Mouse (Mus musculus) c-Kit-positive CD71-negative TER-119-negative erythroid progenitor cells, embryonic 14.5 days (primary cell): Measurements from ENCODE around the gene Atmin.

ENCODE experiments used
- DNase-seq: peaks from one replicate; pipeline ENCODE4 v3.0.0-alpha.2; 2013; ENCODE audit warnings: low read depth

The Atmin gene

DNA sequence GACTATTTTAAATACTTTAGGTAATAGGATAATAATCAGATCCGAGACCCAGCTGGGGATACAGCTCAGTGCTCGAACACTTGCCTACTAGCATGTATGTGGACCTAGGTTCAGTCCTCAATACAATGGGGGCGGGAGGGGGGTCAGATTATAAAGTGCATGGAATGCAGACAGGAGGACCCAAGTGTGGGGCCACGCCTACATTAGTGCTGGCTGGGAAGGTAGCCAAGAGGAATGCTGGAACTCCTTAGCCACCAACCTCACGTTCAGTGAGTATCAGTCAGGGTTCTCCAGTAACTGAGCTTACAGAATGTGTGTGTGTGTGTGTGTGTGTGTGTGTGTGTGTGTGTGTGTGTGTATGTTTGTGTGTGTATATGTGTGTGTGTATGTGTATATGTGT lies 8.2 kb downstream of the Atmin start:
- DNase-seq, result no peak

- DNase-seq, result no peak
Observed at GRCm38 (mm10) chr8:116951778-116952177, 8.6 kb downstream of the Atmin start.

DNA sequence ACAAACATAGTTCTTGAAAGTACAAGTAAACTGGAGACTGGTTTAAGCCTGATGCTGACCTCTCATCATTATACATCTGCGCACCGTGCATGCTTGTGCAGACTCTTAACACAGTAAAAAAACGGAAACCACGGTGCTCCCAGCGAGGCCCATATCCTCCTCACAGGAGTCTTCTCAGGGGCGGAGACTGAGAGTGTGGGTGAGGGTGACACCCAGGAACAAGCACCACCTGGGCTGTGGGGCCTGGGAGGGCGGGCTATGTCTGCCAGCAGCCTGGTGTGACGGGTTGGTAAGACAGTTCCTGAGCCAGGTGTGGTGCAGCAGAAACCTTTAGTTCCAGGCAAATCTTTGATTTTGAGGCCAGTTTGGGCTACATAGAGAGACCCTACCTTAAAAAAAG lies 9.2 kb downstream of the Atmin start:
- DNase-seq, result no peak

DNA sequence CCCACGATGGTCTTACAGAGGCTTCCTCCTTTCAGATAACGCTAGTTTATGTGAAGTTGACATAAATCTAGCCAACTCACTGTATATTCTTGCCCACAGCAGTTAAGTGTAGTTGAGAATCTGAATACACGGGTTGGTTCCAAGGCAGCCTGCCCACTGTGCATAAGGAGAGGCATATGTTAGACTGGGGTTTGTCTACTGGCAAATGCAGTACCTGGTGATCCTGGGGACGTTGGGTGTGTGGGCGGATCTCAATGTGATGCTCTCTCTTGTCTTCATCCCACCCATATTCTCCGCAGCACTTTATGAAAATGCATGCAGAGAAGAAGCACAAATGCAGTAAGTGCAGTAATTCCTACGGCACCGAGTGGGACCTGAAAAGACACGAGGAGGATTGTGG lies 11.2 kb downstream of the Atmin start:
- DNase-seq, result no peak

DNA sequence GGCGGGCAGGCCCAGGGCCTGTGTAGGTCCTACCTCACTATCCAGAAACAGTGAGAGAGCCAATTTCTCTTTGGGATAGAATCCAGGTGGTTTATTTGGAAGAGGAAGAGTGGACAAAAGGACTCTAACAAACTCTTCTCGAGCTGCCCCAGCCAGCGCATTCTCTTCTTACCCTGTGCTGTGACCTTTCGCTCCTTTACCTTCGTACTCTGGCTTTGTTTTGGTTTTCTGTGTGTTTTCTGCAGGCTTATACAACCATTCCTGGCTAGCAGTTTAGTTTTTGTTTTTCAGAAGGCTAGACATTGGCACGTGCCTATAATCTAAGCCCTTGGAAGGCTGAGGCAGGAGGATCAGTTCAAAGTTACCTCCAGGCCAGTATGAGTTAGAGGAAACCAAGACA lies 26.3 kb downstream of the Atmin start:
- no peak for DNase-seq

DNA sequence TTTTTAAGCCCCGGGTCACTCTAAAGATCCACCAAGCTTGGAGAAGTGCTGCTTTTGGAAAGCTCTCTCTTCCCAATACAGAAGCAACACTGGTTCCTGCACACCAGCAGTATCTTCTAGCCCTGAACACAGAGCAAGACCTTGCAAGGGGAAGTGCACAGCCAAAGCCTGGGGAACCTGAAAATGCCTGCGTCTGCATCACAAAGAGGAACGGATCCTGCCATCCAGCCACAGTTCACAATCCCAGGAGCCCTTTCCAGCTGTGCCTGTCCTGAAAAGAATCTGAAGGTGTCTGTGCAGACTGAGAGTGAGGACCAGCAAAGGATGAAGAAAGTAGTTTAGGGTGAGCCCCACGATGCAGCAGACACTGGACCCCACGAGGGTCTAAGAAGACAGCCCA lies 31.9 kb downstream of the Atmin start:
- no peak for DNase-seq

- DNase-seq, result no peak
Observed at GRCm38 (mm10) chr8:116975606-116976005, 32.4 kb downstream of the Atmin start.

- DNase-seq, result no peak
Observed at GRCm38 (mm10) chr8:116978052-116978451, 34.9 kb downstream of the Atmin start.

DNA sequence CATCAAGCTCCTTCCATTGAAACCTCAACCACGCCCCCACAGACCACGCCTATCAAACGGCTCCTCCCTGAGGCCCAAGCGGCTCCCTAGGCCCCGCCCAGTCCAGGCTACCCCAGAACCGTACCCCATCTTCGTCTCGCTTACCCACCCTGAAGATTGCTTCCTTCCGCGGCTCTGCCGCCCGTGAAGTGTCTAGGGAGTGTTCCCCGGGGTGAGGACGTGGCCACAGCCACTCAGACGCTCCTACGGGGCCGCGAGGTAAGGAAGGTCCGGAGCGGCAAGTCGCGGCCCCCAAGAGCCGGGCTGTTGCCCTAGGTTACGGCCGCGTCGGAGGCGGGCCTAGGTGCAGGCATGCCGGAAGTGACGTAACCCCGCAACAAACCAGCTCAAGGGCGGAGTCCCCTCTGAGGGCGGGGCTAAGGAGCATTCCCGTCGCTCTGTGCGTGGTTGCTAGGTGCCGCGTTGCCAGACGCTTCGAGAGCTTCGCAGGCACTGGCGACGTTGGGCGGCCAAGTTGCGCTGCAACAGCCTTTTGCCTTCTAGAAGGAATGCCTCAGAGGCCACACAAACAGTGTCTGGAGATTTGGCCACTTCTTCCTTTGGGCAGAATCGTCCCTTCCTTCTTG lies 35.6 kb downstream of the Atmin start, which contains the start of gene 1700030J22Rik:
TSS of gene 1700030J22Rik (minus strand) at position 329 of the 626 bp plus-strand sequence.
- peak; percentile 97 for DNase-seq

DNA sequence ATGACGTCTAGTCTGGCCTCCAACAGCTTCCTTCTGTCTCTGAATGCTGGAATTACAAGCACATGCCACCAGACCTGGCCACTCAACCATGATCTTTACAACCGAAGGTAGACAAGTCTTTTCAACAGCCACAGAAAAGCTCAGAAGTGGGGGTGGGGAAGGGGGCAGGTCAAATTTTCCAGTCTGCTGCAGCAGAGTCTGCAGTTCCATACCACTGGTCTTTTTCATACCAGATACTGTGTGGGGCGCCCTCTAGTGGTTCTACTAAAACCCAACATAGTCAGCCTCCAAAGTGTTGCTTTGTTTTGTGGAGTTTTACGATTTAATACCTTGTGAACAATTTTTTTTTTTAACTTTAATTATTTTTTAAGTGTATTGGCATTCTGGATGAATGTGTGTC lies 36.9 kb downstream of the Atmin start:
- peak; percentile 70 for DNase-seq

- DNase-seq, result no peak
Observed at GRCm38 (mm10) chr8:116989842-116990241, 46.6 kb downstream of the Atmin start.

DNA sequence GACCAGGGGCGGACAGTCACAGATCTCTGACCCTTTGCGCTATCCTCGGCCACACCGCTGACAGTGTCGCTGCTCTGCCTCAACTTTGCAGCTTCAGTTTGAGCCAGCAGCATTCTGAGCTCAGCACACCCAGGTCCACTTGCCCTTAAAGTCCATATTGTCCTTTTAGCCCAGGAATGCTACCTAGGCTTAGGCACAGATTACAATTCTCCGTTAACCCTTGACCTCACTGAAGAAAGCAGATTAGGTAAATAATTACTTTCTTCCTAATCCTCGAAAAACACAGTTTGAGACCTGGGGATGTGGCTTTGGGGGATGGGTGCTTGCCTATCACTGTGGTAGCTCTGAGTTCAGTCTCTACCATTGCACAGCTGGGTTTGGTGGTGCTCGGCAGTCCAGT lies 48.0 kb downstream of the Atmin start:
- no peak for DNase-seq

DNA sequence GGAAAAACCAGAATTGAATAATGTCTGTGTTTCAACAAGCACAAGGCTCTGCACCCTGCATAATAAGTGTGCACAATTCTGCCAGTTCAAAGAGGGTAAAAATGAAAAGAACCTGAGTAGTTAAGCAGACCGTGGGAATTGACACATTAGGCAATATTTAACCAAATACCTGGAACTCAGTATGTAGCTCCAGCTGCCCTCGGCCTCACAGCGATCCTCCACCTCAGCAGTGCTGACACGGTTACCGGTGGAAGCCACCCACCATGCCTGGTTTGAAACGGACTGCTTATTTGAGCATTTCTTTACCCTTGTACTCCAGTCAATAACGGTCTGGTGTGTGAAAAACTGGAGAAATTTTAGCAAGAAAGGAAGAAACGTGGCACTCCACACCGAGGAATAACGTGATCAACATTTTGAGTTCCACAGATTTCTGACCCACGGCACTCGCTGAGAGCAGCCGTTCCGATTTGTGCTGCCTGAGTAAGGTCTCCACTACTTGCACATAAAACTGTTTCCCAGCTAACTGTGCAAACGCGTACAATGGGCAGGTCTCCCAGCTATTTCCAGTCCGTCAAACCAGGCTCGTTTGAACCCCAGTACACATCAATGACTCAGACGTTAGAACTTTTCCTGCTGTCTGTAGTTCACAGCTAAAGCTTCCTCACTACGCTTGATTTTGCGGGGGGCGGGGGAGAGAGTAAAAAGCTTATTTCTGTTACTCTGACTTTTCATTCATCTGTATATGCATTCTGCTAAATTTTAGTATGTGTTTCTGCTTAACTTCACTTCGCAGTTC lies 49.2 kb downstream of the Atmin start:
- DNase-seq, result no peak

DNA sequence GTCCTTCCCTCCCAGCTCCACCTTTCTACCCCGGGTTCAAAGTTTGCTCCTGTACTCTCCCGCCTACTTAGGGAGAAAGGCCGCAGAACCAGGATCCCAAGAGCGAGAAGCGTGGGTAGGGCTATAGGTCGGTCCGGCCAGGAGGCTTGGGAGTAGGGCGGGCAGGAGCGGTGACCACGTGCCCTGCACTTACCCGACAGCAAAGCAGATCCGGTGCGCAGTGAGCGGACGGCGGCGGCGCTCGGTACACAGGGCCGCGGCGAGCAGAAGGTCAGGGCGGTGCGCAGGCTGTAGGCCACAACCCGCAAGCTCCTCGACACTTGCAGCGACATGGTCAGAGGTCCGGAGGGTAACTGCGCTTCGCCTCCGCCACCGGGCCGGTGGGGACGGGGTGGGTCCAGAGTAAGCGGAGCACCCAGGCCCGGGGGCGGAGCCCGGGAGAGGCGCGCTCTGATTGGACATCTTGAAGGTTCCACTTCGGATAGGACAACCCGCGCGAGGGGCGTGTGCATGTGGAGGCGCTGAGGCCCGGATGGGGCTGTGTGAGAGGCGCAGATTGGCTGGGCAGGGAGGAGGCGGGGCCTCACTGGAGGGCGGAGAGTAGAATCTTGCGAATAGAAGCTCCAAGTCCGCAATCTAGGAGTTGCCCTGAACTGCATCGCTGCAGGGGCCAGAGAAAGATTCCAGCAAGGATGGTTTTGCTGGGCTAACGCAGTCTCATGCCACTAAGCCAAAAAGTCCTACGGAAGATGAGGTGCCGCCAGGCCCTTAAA lies 50.1 kb downstream of the Atmin start, which contains the start of gene Gcsh:
TSS of gene Gcsh (minus strand) at position 443 of the 773 bp plus-strand sequence.
- peak; percentile 95 for DNase-seq

GRCm38 (mm10) chr8:116994016-116994716 lies 51.0 kb downstream of the Atmin start:
- no peak for DNase-seq
